Mouse (Mus musculus) kidney, adult 9 months (tissue): ENCODE measurements at regions not wholly inside any gene's neighbourhood (a gene's known extent, or its start where the extent isn't known, plus 50 kb on each side); places are given as distances from the start of the nearest gene placed in this dataset.

Experiments
- DNase-seq: peaks from one replicate; pipeline ENCODE4 v3.0.0; 2022

DNA sequence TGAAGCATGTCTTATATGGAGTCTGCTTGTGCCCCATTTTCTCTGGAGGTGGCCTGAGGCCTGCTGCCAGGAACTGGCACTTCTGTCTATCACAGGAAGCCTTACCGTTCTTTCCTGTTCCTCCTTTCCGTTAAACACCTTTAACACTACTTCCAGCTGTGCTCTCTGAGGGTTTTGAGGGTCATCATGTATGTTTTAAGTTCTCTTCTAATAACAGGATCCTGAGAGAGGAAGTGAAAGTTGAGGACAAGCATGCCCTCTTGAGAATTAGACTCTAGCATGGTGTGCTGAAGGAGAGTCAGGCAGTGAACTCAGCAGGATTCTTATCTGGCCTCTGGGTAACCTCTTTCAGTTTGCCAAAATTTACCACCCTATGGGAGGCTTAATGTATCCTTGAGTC lies 418.0 kb upstream of the 9430069I07Rik start:
- DNase-seq: no peak

- no peak for DNase-seq
These were observed 394.1 kb upstream of the 9430069I07Rik start for GRCm38 (mm10) chr15:34751746-34752145.

DNA sequence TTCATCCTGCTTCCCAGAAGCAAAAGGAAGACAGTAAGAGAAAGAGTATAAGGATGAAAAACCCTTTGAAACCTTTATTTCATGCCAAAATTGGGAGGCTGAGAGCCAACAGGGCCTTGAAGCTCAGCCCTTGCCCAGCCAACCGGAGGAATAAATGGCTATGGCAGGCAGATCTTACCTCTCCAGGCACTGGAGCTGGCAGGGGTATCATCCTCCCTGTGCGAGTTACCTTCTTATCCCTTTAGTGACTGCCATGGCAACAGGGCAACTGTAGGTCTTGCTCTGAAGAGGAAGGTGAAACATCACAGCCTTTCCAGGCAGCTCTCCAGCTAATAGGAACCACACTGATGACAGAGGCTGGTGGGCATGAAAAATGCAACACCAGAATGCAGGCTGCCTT lies 393.3 kb upstream of the 9430069I07Rik start:
- no peak for DNase-seq

DNA sequence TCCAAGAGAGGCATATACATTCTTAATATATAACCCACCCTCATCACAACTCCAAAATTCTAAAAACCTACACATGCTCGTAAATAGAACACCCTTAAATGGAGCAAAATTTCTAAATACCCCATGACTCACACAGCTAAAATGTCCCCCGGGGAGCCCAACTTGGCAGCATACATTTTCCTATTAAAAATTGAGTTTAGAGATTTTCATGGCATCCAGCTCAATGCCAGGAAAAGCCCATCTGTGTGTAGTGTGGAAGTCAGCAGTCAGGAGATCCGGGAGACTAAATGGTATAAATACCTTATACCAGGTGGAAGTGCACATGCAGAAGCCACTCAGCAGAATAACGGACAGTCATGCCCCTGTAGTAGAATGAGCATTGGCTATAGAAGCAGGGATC lies 389.4 kb upstream of the 9430069I07Rik start:
- no peak for DNase-seq

- peak; percentile 49 for DNase-seq
These were observed 385.6 kb upstream of the 9430069I07Rik start for GRCm38 (mm10) chr15:34743130-34743782.

DNA sequence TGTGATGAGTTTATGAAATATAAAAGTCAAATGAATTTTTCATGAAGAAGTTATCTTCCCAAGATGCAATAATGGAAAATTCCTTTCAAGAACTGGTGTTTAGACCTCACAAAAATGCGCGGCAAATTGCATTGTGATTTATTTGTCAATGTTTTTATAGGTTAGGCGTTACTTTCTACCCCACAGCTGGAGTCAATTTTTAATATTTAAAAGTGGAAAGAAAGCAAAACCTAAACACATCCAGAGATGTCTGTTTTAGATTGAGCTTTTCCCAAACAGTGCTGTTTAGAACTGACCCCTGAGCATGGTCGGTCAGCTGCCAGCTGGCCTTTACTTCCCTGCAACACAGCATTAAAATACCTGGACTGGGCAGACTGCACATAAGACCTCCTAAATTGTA lies 383.8 kb upstream of the 9430069I07Rik start:
- DNase-seq: no peak
